Mouse (Mus musculus) hindbrain, postnatal 0 days (tissue): ENCODE measurements around the gene Slc38a7. TPM values are rescaled to one million over a fixed set of nuclear protein-coding genes. Genes with fewer than 3 reads are reported as not detected.

Experiments used
- polyA plus RNA-seq: library from polyadenylated mRNA; unstranded; fragments of >200 nt; fragmentation: Nextera tagmentation; extraction: Ambion mirVana; gene quantifications from 2 replicates; pipeline ENCODE4 v1.2.1, GENCODE M21; 2015
- total RNA-seq: library from RNA; depleted of rRNA; stranded (reverse); fragments of >200 nt; gene quantifications from 2 replicates; pipeline ENCODE4 v1.2.3, GENCODE M21; 2014; rRNA removed

The Slc38a7 gene
- total and polyA plus RNA-seq, 2 experiments from 2014 or later = 21.6 to 35.6 TPM

Other genes with a start within 250 kb of the Slc38a7 start
- gene Gins3, start 220.1 kb downstream of the Slc38a7 start, total RNA-seq = 2.9 and 4.4 TPM in 2 replicates
- 5.1 and 5.9 TPM in 2 replicates for gene Gins3, start 220.1 kb downstream of the Slc38a7 start, polyA plus RNA-seq
- gene Ndrg4, start 176.6 kb downstream of the Slc38a7 start, total RNA-seq = 936 and 1,043 TPM in 2 replicates
- gene Ndrg4, start 176.6 kb downstream of the Slc38a7 start, polyA plus RNA-seq = 683 and 722 TPM in 2 replicates
- 17.3 and 29.5 TPM in 2 replicates for gene Setd6, start 137.7 kb downstream of the Slc38a7 start, total RNA-seq
- 35.8 and 38.5 TPM in 2 replicates for gene Setd6, start 137.7 kb downstream of the Slc38a7 start, polyA plus RNA-seq
- 123 and 141 TPM in 2 replicates for gene Cnot1, start 46.1 kb downstream of the Slc38a7 start, total RNA-seq
- 23.0 and 25.4 TPM in 2 replicates for gene Cnot1, start 46.1 kb downstream of the Slc38a7 start, polyA plus RNA-seq
- gene Sap18b, start 28.2 kb downstream of the Slc38a7 start, total RNA-seq = 31.2 and 57.4 TPM in 2 replicates
- gene Sap18b, start 28.2 kb downstream of the Slc38a7 start, polyA plus RNA-seq = 325 and 342 TPM in 2 replicates
- gene Got2, start 35.0 kb upstream of the Slc38a7 start, total RNA-seq = 243 and 251 TPM in 2 replicates
- gene Got2, start 35.0 kb upstream of the Slc38a7 start, polyA plus RNA-seq = 228 and 230 TPM in 2 replicates